Mouse (Mus musculus) MEL (cell line): ENCODE measurements around the gene Caml. TPM values are rescaled to one million over a fixed set of nuclear protein-coding genes. Genes with fewer than 3 reads are reported as not detected.
"Not testable (repeated sequence)": the region's sequence is repeated elsewhere in the genome, so short reads cannot be mapped to it uniquely, and the experiment has no call there.

Experiments
- DNase-seq: peaks from one replicate; pipeline ENCODE4 v3.0.0; 2011; ENCODE audit warnings: low read depth, low spot score
- H3K27ac ChIP-seq: 2 replicates; pipeline ENCODE4 v1.5.1; 2012; ENCODE audit warnings: low read depth, mild to moderate bottlenecking, control low read depth, low read length, moderate library complexity; ENCODE audit not compliant: control insufficient read depth
- H3K27me3 ChIP-seq, 2 experiments: fragments of 150-350 bp in 1 of 2; sonication (generic) in 1 of 2; 2 replicates each; pipeline ENCODE4 v1.6.1; 2012; ENCODE audit warnings: low read length in 2 of 2, mild to moderate bottlenecking in 2 of 2, improper control_type of control experiment in 1 of 2, moderate library complexity in 1 of 2; ENCODE audit not compliant: insufficient read depth in 2 of 2, control insufficient read depth in 1 of 2
- H3K36me3 ChIP-seq, 2 experiments: 2 replicates each; pipeline ENCODE4 v1.6.1; 2012 to 2014; ENCODE audit warnings: low read length in 2 of 2, improper control_type of control experiment in 1 of 2, inconsistent platforms in 1 of 2, mild to moderate bottlenecking in 1 of 2; ENCODE audit not compliant: insufficient read depth in 2 of 2, control insufficient read depth in 1 of 2
- H3K4me1 ChIP-seq, 2 experiments: fragments of 150-350 bp in 1 of 2; sonication (generic) in 1 of 2; 2 replicates each; pipeline ENCODE4 v1.6.1; 2012; ENCODE audit warnings: low read length in 2 of 2, improper control_type of control experiment in 1 of 2, mild to moderate bottlenecking in 1 of 2; ENCODE audit not compliant: insufficient read depth in 2 of 2, control insufficient read depth in 1 of 2
- H3K4me3 ChIP-seq, 2 experiments: fragments of 150-350 bp in 1 of 2; sonication (generic) in 1 of 2; 2 replicates each; pipeline ENCODE4 v1.5.1; 2012; ENCODE audit warnings: low read depth in 2 of 2, low read length in 2 of 2, mild to moderate bottlenecking in 2 of 2, moderate library complexity in 2 of 2, control low read depth in 1 of 2, improper control_type of control experiment in 1 of 2; ENCODE audit not compliant: control insufficient read depth in 1 of 2, insufficient read depth in 1 of 2
- H3K79me2 ChIP-seq: 2 replicates; pipeline ENCODE4 v1.6.1; 2012; ENCODE audit warnings: mild to moderate bottlenecking, low read length, moderate library complexity; ENCODE audit not compliant: control insufficient read depth, poor library complexity, insufficient read depth
- H3K9ac ChIP-seq: 2 replicates; pipeline ENCODE4 v1.6.1; 2012; ENCODE audit warnings: low read depth, mild to moderate bottlenecking, control low read depth, low read length, moderate library complexity; ENCODE audit not compliant: control insufficient read depth, poor library complexity, severe bottlenecking
- H3K9me3 ChIP-seq: fragments of 150-350 bp; sonication (generic); replicated peaks from 2 replicates; pipeline ENCODE4 v1.6.1; 2012; ENCODE audit warnings: mild to moderate bottlenecking, low read length, improper control_type of control experiment, moderate library complexity; ENCODE audit not compliant: insufficient read depth
- CHD1 ChIP-seq: IDR thresholded peaks from 2 replicates; pipeline ENCODE4 v1.6.1; 2012; ENCODE audit warnings: low read depth, mild to moderate bottlenecking, inconsistent platforms, low read length, improper control_type of control experiment
- ETS1 ChIP-seq: IDR thresholded peaks from 2 replicates; pipeline ENCODE4 v1.6.1; 2012; ENCODE audit warnings: low read depth, mild to moderate bottlenecking, inconsistent platforms, low read length, improper control_type of control experiment, moderate library complexity
- GATA1 ChIP-seq: IDR thresholded peaks from 2 replicates; pipeline ENCODE4 v1.6.1; 2011; ENCODE audit warnings: low read depth, low read length, improper control_type of control experiment
- HCFC1 ChIP-seq: IDR thresholded peaks from 2 replicates; pipeline ENCODE4 v1.6.1; 2012; ENCODE audit warnings: low read depth, mild to moderate bottlenecking, inconsistent platforms, low read length, improper control_type of control experiment, moderate library complexity
- KAT2A ChIP-seq: conservative IDR thresholded peaks from 2 replicates; pipeline ENCODE4 v1.6.1; 2012; ENCODE audit warnings: low read depth, low read length, improper control_type of control experiment, inconsistent platforms
- MAZ ChIP-seq: IDR thresholded peaks from 2 replicates; pipeline ENCODE4 v1.6.1; 2012; ENCODE audit warnings: low read depth, mild to moderate bottlenecking, inconsistent platforms, low read length, improper control_type of control experiment
- MXI1 ChIP-seq: IDR thresholded peaks from 2 replicates; pipeline ENCODE4 v1.6.1; 2011; ENCODE audit warnings: mild to moderate bottlenecking, low read depth, low read length, improper control_type of control experiment
- MYB ChIP-seq: IDR thresholded peaks from 2 replicates; pipeline ENCODE4 v1.6.1; 2011; ENCODE audit warnings: mild to moderate bottlenecking, low read depth, low read length, improper control_type of control experiment
- NRF1 ChIP-seq: IDR thresholded peaks from 2 replicates; pipeline ENCODE4 v1.6.1; 2014; ENCODE audit warnings: low read depth, mild to moderate bottlenecking, inconsistent platforms, low read length, improper control_type of control experiment, moderate library complexity; ENCODE audit not compliant: poor library complexity, insufficient read depth, severe bottlenecking
- POLR2AphosphoS2 ChIP-seq: IDR thresholded peaks from 2 replicates; pipeline ENCODE4 v1.6.1; 2011; ENCODE audit warnings: low read length, improper control_type of control experiment
- SIN3A ChIP-seq: IDR thresholded peaks from 2 replicates; pipeline ENCODE4 v1.6.1; 2012; ENCODE audit warnings: low read length, improper control_type of control experiment, inconsistent platforms
- SMC3 ChIP-seq: IDR thresholded peaks from 2 replicates; pipeline ENCODE4 v1.6.1; 2011; ENCODE audit warnings: low read depth, low read length, improper control_type of control experiment
- TAL1 ChIP-seq: IDR thresholded peaks from 2 replicates; pipeline ENCODE4 v1.6.1; 2012; ENCODE audit warnings: mild to moderate bottlenecking, inconsistent platforms, low read length, moderate library complexity, mixed read lengths
- USF2 ChIP-seq, 2 experiments: IDR thresholded peaks; 2 replicates each; pipeline ENCODE4 v1.6.1; 2011 to 2012; ENCODE audit warnings: improper control_type of control experiment in 2 of 2, low read length in 2 of 2, borderline replicate concordance in 1 of 2, inconsistent platforms in 1 of 2, low read depth in 1 of 2, mild to moderate bottlenecking in 1 of 2; ENCODE audit not compliant: insufficient read depth in 1 of 2
- ZC3H11A ChIP-seq: IDR thresholded peaks from 2 replicates; pipeline ENCODE4 v1.6.1; 2012; ENCODE audit warnings: low read depth, mild to moderate bottlenecking, inconsistent platforms, low read length, improper control_type of control experiment
- ZNF384 ChIP-seq: IDR thresholded peaks from 2 replicates; pipeline ENCODE4 v1.6.1; 2012; ENCODE audit warnings: low read depth, mild to moderate bottlenecking, inconsistent platforms, low read length, improper control_type of control experiment
- polyA plus RNA-seq, 2 experiments: library from polyadenylated mRNA; stranded (reverse) in 1 of 2; unstranded in 1 of 2; fragments of >175 nt in 1 of 2; fragments of >200 nt in 1 of 2; gene quantifications; 2 replicates each; pipeline versions ENCODE4 v1.2.1 to v1.2.4; 2012; ENCODE audit warnings: low replicate concordance in 2 of 2, low read depth in 1 of 2; ENCODE audit not compliant: insufficient read length in 2 of 2, insufficient read depth in 1 of 2, missing spikeins in 1 of 2
- total RNA-seq: library from RNA; depleted of rRNA; stranded (reverse); fragments of 300-350 nt; gene quantifications from 2 replicates; pipeline ENCODE4 v1.2.3, GENCODE M21; 2012

Gene Caml
- total and polyA plus RNA-seq, 3 experiments: 42.5 to 47.1 TPM; not detected in 1

- Histone ChIP-seq H3K9me3 (no peaks in the 10 kb centered on the region), H3K27ac (no peak within 1 kb of the TSS), H3K9ac (no peak within 1 kb of the TSS), H3K4me3 (no peak within 1 kb of the TSS), H3K27me3 (no peaks in the 10 kb centered on the region; a peak in 1 of 4 replicates), H3K79me2 (peaks cover 15% of the 10 kb centered on the region), H3K4me1 (peaks cover 0 to 17% of the 10 kb centered on the region in 2 experiments; a peak in 3 of 4 replicates), H3K36me3 (peaks cover 0 to 13% of the 10 kb centered on the region in 2 experiments; a peak in 2 of 4 replicates)
- TF ChIP-seq SMC3 (no peak), KAT2A (no peak), ZC3H11A (no peak), MXI1 (no peak), USF2 (IDR thresholded peaks at IDR 0.05; ENCODE audit: borderline replicate concordance in 1 of 2, insufficient read depth in 1 of 2, low read depth in 1 of 2, low read length in 2 of 2) (no peak), ETS1 (no peak), GATA1 (no peak), SIN3A (no peak), CHD1 (no peak), TAL1 (no peak), POLR2AphosphoS2 (no peak), MYB (no peak)
- DNase-seq: no peak
These were observed 49.4 kb upstream of the Caml start, which contains the start of gene Tmed9 for GRCm38 (mm10) chr13:55573432-55573831. Gene Tmed9, plus strand, starts transcription at chr13:55573732.

- peak; percentile 25; the same call in 1 of the 2 replicates for TF ChIP-seq ZNF384
- no peak for TF ChIP-seq CHD1
- Histone ChIP-seq H3K27ac (no peak overlapping the region), H3K9me3 (no peaks in the 10 kb centered on the region), H3K36me3 (peaks cover 0 to 7% of the 10 kb centered on the region in 2 experiments; a peak in 2 of 4 replicates), H3K27me3 (no peaks in the 10 kb centered on the region; a peak in 1 of 4 replicates), H3K9ac (no peak overlapping the region), H3K4me3 (no peak overlapping the region), H3K79me2 (peaks cover 15% of the 10 kb centered on the region), H3K4me1 (peaks cover 0 to 13% of the 10 kb centered on the region in 2 experiments; a peak in 2 of 4 replicates)
- no peak for DNase-seq
These were observed 48.5 kb upstream of the Caml start for GRCm38 (mm10) chr13:55574321-55574720.

- 0 out of 4 replicates have a peak, but pooled peaks cover 0 to 5% of the 10 kb centered on the region in 2 experiments for H3K4me1 ChIP-seq
- no peaks in the 10 kb centered on the region; a peak in 1 of 4 replicates for H3K36me3 ChIP-seq
- TF ChIP-seq HCFC1: no peak
- no peak for TF ChIP-seq NRF1
- TF ChIP-seq SIN3A: peak; percentile 83
- peak; percentile 37; the same call in 1 of the 2 replicates for TF ChIP-seq MXI1
- TF ChIP-seq MAZ: no peak
- no peaks in the 10 kb centered on the region; the same call in 1 of the 2 replicates for H3K79me2 ChIP-seq
- no peak overlapping the region for H3K9ac ChIP-seq
- H3K9me3 ChIP-seq: no peaks in the 10 kb centered on the region
- peak; percentile 81 for DNase-seq
- no peak overlapping the region for H3K27ac ChIP-seq
- H3K27me3 ChIP-seq: no peaks in the 10 kb centered on the region; a peak in 1 of 4 replicates
- H3K4me3 ChIP-seq: no peak overlapping the region
These were observed 46.9 kb upstream of the Caml start for GRCm38 (mm10) chr13:55575932-55576331.

GRCm38 (mm10) chr13:55576872-55577271, 45.9 kb upstream of the Caml start:
- not testable (repeated sequence) for H3K27ac ChIP-seq, H3K79me2 ChIP-seq, H3K36me3 ChIP-seq, DNase-seq, H3K27me3 ChIP-seq, H3K9ac ChIP-seq, H3K4me3 ChIP-seq, H3K9me3 ChIP-seq, H3K4me1 ChIP-seq
